Mouse (Mus musculus) embryonic facial prominence, embryonic 10.5 days (tissue): ENCODE measurements around the gene Cisd3. TPM values are rescaled to one million over a fixed set of nuclear protein-coding genes. Genes with fewer than 3 reads are reported as not detected.

ENCODE experiments used
- DNase-seq: peaks from one replicate; pipeline ENCODE4 v3.0.0-alpha.2; 2017; ENCODE audit warnings: low spot score
- H3K27ac ChIP-seq: fragments of 300-500 bp; sonication (generic); replicated peaks from 2 replicates; pipeline ENCODE4 v1.5.1; 2016; ENCODE audit warnings: mild to moderate bottlenecking
- H3K27me3 ChIP-seq: fragments of 300-500 bp; sonication (generic); replicated peaks from 2 replicates; pipeline ENCODE4 v1.6.1; 2016; ENCODE audit warnings: low read depth, mild to moderate bottlenecking; ENCODE audit not compliant: poor library complexity, severe bottlenecking
- H3K36me3 ChIP-seq: fragments of 300-500 bp; sonication (generic); replicated peaks from 2 replicates; pipeline ENCODE4 v1.6.1; 2016; ENCODE audit warnings: mild to moderate bottlenecking, moderate library complexity
- H3K4me1 ChIP-seq: fragments of 300-500 bp; sonication (generic); 2 replicates; pipeline ENCODE4 v1.6.1; 2016
- H3K4me3 ChIP-seq: fragments of 300-500 bp; sonication (generic); 2 replicates; pipeline ENCODE4 v1.5.1; 2016; ENCODE audit warnings: mild to moderate bottlenecking, moderate library complexity
- H3K9me3 ChIP-seq: fragments of 300-500 bp; sonication (generic); 2 replicates; pipeline ENCODE4 v1.6.1; 2016; ENCODE audit warnings: mild to moderate bottlenecking
- WGBS: fragments of 180-500 bp; shearing (Covaris S2); methylation state at CpG from one replicate; pipeline ENCODE4 v1.1.7; 2016; 5-methylcytosine and 5-hydroxymethylcytosine counted together
- polyA plus RNA-seq: library from polyadenylated mRNA; unstranded; fragments of >200 nt; fragmentation: Nextera tagmentation; extraction: Ambion mirVana; gene quantifications from 2 replicates; pipeline ENCODE4 v1.2.1, GENCODE M21; 2016

Gene Cisd3
- polyA plus RNA-seq, 1 experiment from 2014 or later, result 18.2 TPM

- no peak for DNase-seq
- no peaks in the 10 kb centered on the region for H3K9me3 ChIP-seq
- H3K4me1 ChIP-seq, result peaks cover 52% of the 10 kb centered on the region
- H3K36me3 ChIP-seq, result no peaks in the 10 kb centered on the region
- no peak overlapping the region for H3K27ac ChIP-seq
- peak overlapping the region; percentile 92 for H3K4me3 ChIP-seq
- peaks cover 34% of the 10 kb centered on the region for H3K27me3 ChIP-seq
- 73% methylated on average over 11 of the region's 11 CpGs for WGBS
These were observed 26.8 kb upstream of the Cisd3 start for GRCm38 (mm10) chr11:97658751-97659266.

- Histone ChIP-seq H3K36me3 (no peaks in the 10 kb centered on the region), H3K27ac (peak overlapping the region; percentile 86), H3K27me3 (peaks cover 34% of the 10 kb centered on the region), H3K4me1 (peaks cover 58% of the 10 kb centered on the region), H3K9me3 (no peaks in the 10 kb centered on the region), H3K4me3 (peak overlapping the region; percentile 92)
- WGBS, result 11% methylated on average over 13 of the region's 13 CpGs
- no peak for DNase-seq
These were observed 26.2 kb upstream of the Cisd3 start for GRCm38 (mm10) chr11:97659267-97659989.

- Histone ChIP-seq H3K36me3 (peaks cover 2% of the 10 kb centered on the region; the same call in 1 of the 2 replicates), H3K4me3 (peak overlapping the region; percentile 92), H3K27me3 (peaks cover 34% of the 10 kb centered on the region), H3K27ac (peak overlapping the region; percentile 86), H3K9me3 (no peaks in the 10 kb centered on the region), H3K4me1 (peaks cover 65% of the 10 kb centered on the region)
- peak; percentile 88 for DNase-seq
- under 1% methylated on average over 78 of the region's 78 CpGs for WGBS
These were observed 25.5 kb upstream of the Cisd3 start for GRCm38 (mm10) chr11:97659990-97660714.

- Histone ChIP-seq H3K4me3 (peak overlapping the region; percentile 92), H3K36me3 (peaks cover 10% of the 10 kb centered on the region), H3K27ac (peak overlapping the region; percentile 97), H3K9me3 (no peaks in the 10 kb centered on the region), H3K27me3 (peaks cover 34% of the 10 kb centered on the region), H3K4me1 (peaks cover 71% of the 10 kb centered on the region)
- 2% methylated on average over 27 of the region's 27 CpGs for WGBS
- no peak for DNase-seq
These were observed 24.6 kb upstream of the Cisd3 start for GRCm38 (mm10) chr11:97660734-97661647.

- DNase-seq, result peak; percentile 81
- Histone ChIP-seq H3K27ac (peak overlapping the region; percentile 97), H3K4me3 (peak overlapping the region; percentile 92), H3K9me3 (no peaks in the 10 kb centered on the region), H3K4me1 (peaks cover 70% of the 10 kb centered on the region), H3K36me3 (peaks cover 17% of the 10 kb centered on the region), H3K27me3 (peaks cover 34% of the 10 kb centered on the region)
- under 1% methylated on average over 20 of the region's 20 CpGs for WGBS
These were observed 23.9 kb upstream of the Cisd3 start for GRCm38 (mm10) chr11:97661648-97662133.

- Histone ChIP-seq H3K27ac (peak overlapping the region; percentile 97), H3K4me3 (peak overlapping the region; percentile 92), H3K36me3 (peaks cover 24% of the 10 kb centered on the region), H3K9me3 (no peaks in the 10 kb centered on the region), H3K4me1 (peaks cover 68% of the 10 kb centered on the region), H3K27me3 (peaks cover 34% of the 10 kb centered on the region)
- WGBS, result 1% methylated on average over 21 of the region's 21 CpGs
- peak; percentile 61 for DNase-seq
These were observed 23.3 kb upstream of the Cisd3 start for GRCm38 (mm10) chr11:97662207-97662892.

GRCm38 (mm10) chr11:97662893-97663527 is 22.6 kb upstream of the Cisd3 start, which contains the start of gene Mllt6:
Gene Mllt6 (plus strand): TSS chr11:97663414.
- Histone ChIP-seq H3K9me3 (no peaks in the 10 kb centered on the region), H3K36me3 (peaks cover 31% of the 10 kb centered on the region), H3K27me3 (peaks cover 34% of the 10 kb centered on the region), H3K4me1 (peaks cover 66% of the 10 kb centered on the region), H3K27ac (peak within 1 kb of the TSS; percentile 97), H3K4me3 (peak within 1 kb of the TSS; percentile 92)
- 2% methylated on average over 58 of the region's 76 CpGs for WGBS
- peak; percentile 88 for DNase-seq

GRCm38 (mm10) chr11:97663528-97664338 is 21.9 kb upstream of the Cisd3 start:
- WGBS, result 1% methylated on average over 51 of the region's 57 CpGs
- Histone ChIP-seq H3K27ac (peak overlapping the region; percentile 97), H3K9me3 (no peaks in the 10 kb centered on the region), H3K4me3 (peak overlapping the region; percentile 92), H3K27me3 (peaks cover 31% of the 10 kb centered on the region), H3K4me1 (peaks cover 71% of the 10 kb centered on the region), H3K36me3 (peaks cover 38% of the 10 kb centered on the region)
- DNase-seq, result peak; percentile 74

- WGBS, result under 1% methylated on average over 6 of the region's 8 CpGs
- H3K27ac ChIP-seq, result peak overlapping the region; percentile 97
These were observed 21.3 kb upstream of the Cisd3 start for GRCm38 (mm10) chr11:97664339-97664665.

GRCm38 (mm10) chr11:97664771-97665240 is 20.8 kb upstream of the Cisd3 start:
- peak overlapping the region; percentile 92 for H3K4me3 ChIP-seq
- peak; percentile 44 for DNase-seq
- peaks cover 23% of the 10 kb centered on the region for H3K27me3 ChIP-seq
- peaks cover 71% of the 10 kb centered on the region for H3K4me1 ChIP-seq
- H3K36me3 ChIP-seq, result peaks cover 49% of the 10 kb centered on the region
- no peaks in the 10 kb centered on the region for H3K9me3 ChIP-seq
- H3K27ac ChIP-seq, result peak overlapping the region; percentile 97
- WGBS, result 20% methylated on average over 6 of the region's 6 CpGs

More at GRCm38 (mm10) chr11:97664339-97664665, 21.3 kb upstream of the Cisd3 start:
- peaks cover 44% of the 10 kb centered on the region for H3K36me3 ChIP-seq
- peaks cover 26% of the 10 kb centered on the region for H3K27me3 ChIP-seq
- peak overlapping the region; percentile 92 for H3K4me3 ChIP-seq
- no peak for DNase-seq
- peaks cover 71% of the 10 kb centered on the region for H3K4me1 ChIP-seq
- H3K9me3 ChIP-seq, result no peaks in the 10 kb centered on the region
